8 mouse cellular contexts compared by ENCODE assay signal in genomic region chr5:32459251-32459881, GRCm38 (mm10). TPM values are rescaled to one million over a fixed set of nuclear protein-coding genes. Genes with fewer than 3 reads are reported as not detected.
DNase-seq lines count a peak whose midpoint lies in the region; ATAC-seq and TF ChIP-seq lines count a peak whose summit lies in the region.

No protein-coding gene starts in this region.

- under 1% methylated on average over 60 of the region's 63 CpGs for WGBS in heart, embryonic 13.5 days
- WGBS in intestine, embryonic 15.5 days = under 1% methylated on average over 46 of the region's 63 CpGs
- 1% methylated on average over 58 of the region's 63 CpGs for WGBS in midbrain, embryonic 12.5 days

- ATAC-seq in heart, embryonic 13.5 days (ENCODE audit: extremely low read depth, insufficient number of reproducible peaks, low FRiP score, low TSS enrichment) = peak; percentile 62
- peak; percentile 79 for ATAC-seq in intestine, embryonic 15.5 days
- peak; percentile 76 for ATAC-seq in midbrain, embryonic 12.5 days (ENCODE audit: low FRiP score, low read depth)

- H3K4me1 ChIP-seq in heart, embryonic 13.5 days = peaks cover 36% of the 10 kb centered on the region
- no peaks in the 10 kb centered on the region; the same call in 1 of the 2 replicates for H3K4me1 ChIP-seq in embryonic fibroblast, embryonic 13.5 days (ENCODE audit: control insufficient read depth, insufficient read depth, low read length)
- peaks cover 3% of the 10 kb centered on the region; the same call in 1 of the 2 replicates for H3K4me1 ChIP-seq in intestine, embryonic 15.5 days (replicated peaks)
- H3K4me1 ChIP-seq in midbrain, embryonic 12.5 days = peaks cover 12% of the 10 kb centered on the region

- DNase-seq in heart, adult 8-10 months (ENCODE audit: low spot score) = no peak
- peak; percentile 40 for DNase-seq in thymus, postnatal 0 days (ENCODE audit: low spot score)
- DNase-seq in thymus, postnatal 25 days = no peak
- DNase-seq in adrenal gland, adult 2 months = no peak

- H3K27ac ChIP-seq in heart, embryonic 13.5 days (replicated peaks) = peak overlapping the region; percentile 100
- peak overlapping the region; percentile 74 for H3K27ac ChIP-seq in embryonic fibroblast, embryonic 13.5 days (ENCODE audit: insufficient read depth, low read length)
- H3K27ac ChIP-seq in intestine, embryonic 15.5 days = peak overlapping the region; percentile 99
- peak overlapping the region; percentile 99 for H3K27ac ChIP-seq in midbrain, embryonic 12.5 days (replicated peaks)

- H3K36me3 ChIP-seq in heart, embryonic 13.5 days = no peaks in the 10 kb centered on the region
- no peaks in the 10 kb centered on the region for H3K36me3 ChIP-seq in intestine, embryonic 15.5 days
- H3K36me3 ChIP-seq in midbrain, embryonic 12.5 days = no peaks in the 10 kb centered on the region

- H3K27me3 ChIP-seq in heart, embryonic 13.5 days (replicated peaks) = no peaks in the 10 kb centered on the region
- no peaks in the 10 kb centered on the region for H3K27me3 ChIP-seq in intestine, embryonic 15.5 days (replicated peaks)
- no peaks in the 10 kb centered on the region for H3K27me3 ChIP-seq in midbrain, embryonic 12.5 days

- TF ChIP-seq POLR2A in embryonic fibroblast, embryonic 13.5 days (IDR thresholded peaks at IDR 0.05; ENCODE audit: low read depth, low read length) = no peak; the same call in none of the 2 replicates

- peak overlapping the region; percentile 100 for H3K9ac ChIP-seq in heart, embryonic 13.5 days
- peak overlapping the region; percentile 97 for H3K9ac ChIP-seq in intestine, embryonic 15.5 days
- H3K9ac ChIP-seq in midbrain, embryonic 12.5 days (replicated peaks) = peak overlapping the region; percentile 99

- H3K4me2 ChIP-seq in heart, embryonic 13.5 days = peak overlapping the region; percentile 65
- peak overlapping the region; percentile 57; the same call in 1 of the 2 replicates for H3K4me2 ChIP-seq in intestine, embryonic 15.5 days (replicated peaks)
- H3K4me2 ChIP-seq in midbrain, embryonic 12.5 days (replicated peaks) = peak overlapping the region; percentile 59

- H3K4me3 ChIP-seq in heart, embryonic 13.5 days = peak overlapping the region; percentile 95
- peak overlapping the region; percentile 98 for H3K4me3 ChIP-seq in embryonic fibroblast, embryonic 13.5 days (ENCODE audit: insufficient read depth, low read length)
- peak overlapping the region; percentile 85 for H3K4me3 ChIP-seq in intestine, embryonic 15.5 days (replicated peaks)
- peak overlapping the region; percentile 96 for H3K4me3 ChIP-seq in midbrain, embryonic 12.5 days

- no peaks in the 10 kb centered on the region for H3K9me3 ChIP-seq in heart, embryonic 13.5 days
- no peaks in the 10 kb centered on the region for H3K9me3 ChIP-seq in intestine, embryonic 15.5 days
- no peaks in the 10 kb centered on the region for H3K9me3 ChIP-seq in midbrain, embryonic 12.5 days

- no peak for TF ChIP-seq CTCF in embryonic fibroblast, embryonic 13.5 days (IDR thresholded peaks at IDR 0.05; ENCODE audit: borderline replicate concordance, insufficient read depth, low read length)

RNA-seq across cellular contexts. Expression of gene Ppp1cb, which starts 0.7 kb away (rescaled TPM):
- 217 and 231 TPM in 2 replicates for polyA plus RNA-seq in heart, embryonic 13.5 days (2015; fragmentation: Nextera tagmentation; extraction: Ambion mirVana)
- total RNA-seq in heart, adult 8-10 months (2022) = 100 to 1,000 TPM; 400 to 449 (median 432) TPM
- polyA plus RNA-seq in thymus, postnatal 0 days (2015; fragmentation: Nextera tagmentation; extraction: Ambion mirVana) = 207 TPM in 2 replicates
- 413 and 531 TPM in 2 replicates for polyA plus RNA-seq in embryonic fibroblast, embryonic 13.5 days (2011; ENCODE audit: insufficient read length, low read depth, missing spikeins)
- 200 and 237 TPM in 2 replicates for polyA plus RNA-seq in intestine, embryonic 15.5 days (2015; fragmentation: Nextera tagmentation; extraction: Ambion mirVana)
- 209 and 222 TPM in 2 replicates for polyA plus RNA-seq in midbrain, embryonic 12.5 days (2016; fragmentation: Nextera tagmentation; extraction: Ambion mirVana)
- total RNA-seq in adrenal gland, adult 2 months (2021) = 100 to 1,000 TPM; 389 to 475 TPM
- 4.6 and 6.4 TPM in 2 replicates for polyA plus RNA-seq in adrenal gland, adult 2 months (2012; rRNA removed)

Comparison
In these comparisons a context has a peak if more than half of its experiments do, and no peak if none do; other contexts are left out.
1. RNA of gene Ppp1cb, which starts 0.7 kb away (polyA plus RNA-seq): 413 to 531 TPM in embryonic fibroblast, embryonic 13.5 days, 200 to 237 TPM in intestine, embryonic 15.5 days, 217 to 231 TPM in heart, embryonic 13.5 days, 209 to 222 TPM in midbrain, embryonic 12.5 days and 207 TPM in thymus, postnatal 0 days; 4.6 to 6.4 TPM in adrenal gland, adult 2 months; every median in the first group is over 10 times any median in the second.
2. Peak in every context shown above with its lines, with median percentiles within 50 percentile points of each other: ATAC-seq, H3K27ac ChIP-seq, H3K4me2 ChIP-seq, H3K4me3 ChIP-seq and H3K9ac ChIP-seq.